Mouse (Mus musculus) CH12.LX (cell line): ENCODE data around the gene Fhl2. TPM values are rescaled to one million over a fixed set of nuclear protein-coding genes. Genes with fewer than 3 reads are reported as not detected.
A peak's percentile ranks its signal among the peaks of the same experiment; 100 is the strongest.

Source experiments
- DNase-seq: peaks from one replicate; pipeline ENCODE4 v3.0.0-alpha.2; 2013; ENCODE audit errors: extremely low read depth
- H3K27ac ChIP-seq: 2 replicates; pipeline ENCODE4 v1.5.1; 2012; ENCODE audit warnings: low read depth, mild to moderate bottlenecking, control low read depth, moderate library complexity; ENCODE audit not compliant: insufficient read depth
- H3K27me3 ChIP-seq: replicated peaks from 2 replicates; pipeline ENCODE3; 2012; ENCODE audit warnings: inconsistent platforms
- H3K36me3 ChIP-seq, 2 experiments: replicated peaks in 1 of 2; 2 replicates each; pipeline versions ENCODE3 to v1.6.1; 2012; ENCODE audit warnings: inconsistent platforms in 1 of 2, low read length in 1 of 2, mild to moderate bottlenecking in 1 of 2, mixed read lengths in 1 of 2, moderate library complexity in 1 of 2; ENCODE audit not compliant: control insufficient read depth in 1 of 2, insufficient read depth in 1 of 2
- H3K4me1 ChIP-seq, 2 experiments: 2 replicates each; pipeline ENCODE4 v1.6.1; 2012; ENCODE audit warnings: inconsistent platforms in 1 of 2, moderate library complexity in 1 of 2; ENCODE audit not compliant: insufficient read depth in 2 of 2, control insufficient read depth in 1 of 2
- H3K4me2 ChIP-seq: 2 replicates; pipeline ENCODE4 v1.6.1; 2012; ENCODE audit warnings: low read depth, mild to moderate bottlenecking, control low read depth; ENCODE audit not compliant: poor library complexity, insufficient read depth, severe bottlenecking
- H3K4me3 ChIP-seq, 3 experiments: fragments of 150-350 bp in 1 of 3; sonication (generic) in 1 of 3; replicated peaks in 1 of 3; 2 replicates each; pipeline versions ENCODE3 to v1.5.1; 2011 to 2012; ENCODE audit warnings: low read depth in 2 of 3, low read length in 2 of 3, mild to moderate bottlenecking in 2 of 3, moderate library complexity in 2 of 3, control low read depth in 1 of 3, improper control_type of control experiment in 1 of 3, inconsistent platforms in 1 of 3, mixed read lengths in 1 of 3; ENCODE audit not compliant: poor library complexity in 1 of 3
- H3K79me2 ChIP-seq: replicated peaks from 2 replicates; pipeline ENCODE4 v1.6.1; 2012; ENCODE audit warnings: mild to moderate bottlenecking, moderate library complexity; ENCODE audit not compliant: control insufficient read depth, poor library complexity, insufficient read depth, severe bottlenecking; ENCODE audit errors: extremely low read depth
- H3K9ac ChIP-seq: 2 replicates; pipeline ENCODE4 v1.6.1; 2012; ENCODE audit warnings: low read depth, mild to moderate bottlenecking, control low read depth, moderate library complexity; ENCODE audit not compliant: insufficient read depth
- H3K9me3 ChIP-seq: replicated peaks from 2 replicates; pipeline ENCODE3; 2012; ENCODE audit warnings: low read length, inconsistent platforms, mixed read lengths
- BHLHE40 ChIP-seq: IDR thresholded peaks from 2 replicates; pipeline ENCODE4 v1.6.1; 2011; ENCODE audit warnings: mild to moderate bottlenecking, low read depth, low read length, improper control_type of control experiment
- CTCF ChIP-seq, 2 experiments: IDR thresholded peaks in 1 of 2; conservative IDR thresholded peaks in 1 of 2; 2 replicates each; pipeline ENCODE4 v1.5.1; 2011 to 2012; ENCODE audit warnings: low read depth in 2 of 2, low read length in 2 of 2, improper control_type of control experiment in 1 of 2, inconsistent platforms in 1 of 2, mild to moderate bottlenecking in 1 of 2, moderate library complexity in 1 of 2
- ELF1 ChIP-seq: IDR thresholded peaks from 2 replicates; pipeline ENCODE4 v1.6.1; 2014; ENCODE audit warnings: low read depth, mild to moderate bottlenecking, inconsistent platforms, low read length, improper control_type of control experiment
- EP300 ChIP-seq: IDR thresholded peaks from 2 replicates; pipeline ENCODE4 v1.6.1; 2011; ENCODE audit warnings: low read length, improper control_type of control experiment
- GABPA ChIP-seq: IDR thresholded peaks from 2 replicates; pipeline ENCODE4 v1.6.1; 2012; ENCODE audit warnings: low read depth, low read length, improper control_type of control experiment, inconsistent platforms; ENCODE audit not compliant: insufficient replicate concordance
- IRF4 ChIP-seq: IDR thresholded peaks from 2 replicates; pipeline ENCODE4 v1.6.1; 2014; ENCODE audit warnings: low read depth, mild to moderate bottlenecking, inconsistent platforms, low read length, improper control_type of control experiment
- JUN ChIP-seq: IDR thresholded peaks from 2 replicates; pipeline ENCODE4 v1.6.1; 2011; ENCODE audit warnings: low read depth, mild to moderate bottlenecking, low read length, improper control_type of control experiment, moderate library complexity; ENCODE audit not compliant: insufficient read depth
- MAFK ChIP-seq: IDR thresholded peaks from 2 replicates; pipeline ENCODE4 v1.6.1; 2011; ENCODE audit warnings: low read length, improper control_type of control experiment; ENCODE audit not compliant: insufficient replicate concordance
- MEF2A ChIP-seq: IDR thresholded peaks from 2 replicates; pipeline ENCODE4 v1.6.1; 2014; ENCODE audit warnings: low read depth, mild to moderate bottlenecking, inconsistent platforms, low read length, improper control_type of control experiment, borderline replicate concordance
- MXI1 ChIP-seq: IDR thresholded peaks from 2 replicates; pipeline ENCODE4 v1.6.1; 2011; ENCODE audit warnings: mild to moderate bottlenecking, low read depth, low read length, improper control_type of control experiment
- MYC ChIP-seq: IDR thresholded peaks from 2 replicates; pipeline ENCODE4 v1.6.1; 2011; ENCODE audit warnings: low read depth, mild to moderate bottlenecking, improper control_type of control experiment, low read length
- NELFE ChIP-seq: IDR thresholded peaks from 2 replicates; pipeline ENCODE4 v1.6.1; 2011; ENCODE audit warnings: low read depth, low read length, improper control_type of control experiment
- POLR2A ChIP-seq: IDR thresholded peaks from 2 replicates; pipeline ENCODE4 v1.6.1; 2011; ENCODE audit warnings: low read depth, mild to moderate bottlenecking, improper control_type of control experiment, low read length
- POLR2AphosphoS2 ChIP-seq: IDR thresholded peaks from 2 replicates; pipeline ENCODE4 v1.6.1; 2011; ENCODE audit warnings: low read depth, low read length, improper control_type of control experiment
- RCOR1 ChIP-seq: conservative IDR thresholded peaks from 2 replicates; pipeline ENCODE4 v1.6.1; 2012; ENCODE audit warnings: low read depth, mild to moderate bottlenecking, inconsistent platforms, low read length, improper control_type of control experiment
- SMC3 ChIP-seq: IDR thresholded peaks from 2 replicates; pipeline ENCODE4 v1.6.1; 2011; ENCODE audit warnings: low read depth, low read length, improper control_type of control experiment
- TBP ChIP-seq: conservative IDR thresholded peaks from 2 replicates; pipeline ENCODE4 v1.6.1; 2011; ENCODE audit warnings: low read depth, low read length, improper control_type of control experiment
- TCF12 ChIP-seq: IDR thresholded peaks from 2 replicates; pipeline ENCODE4 v1.6.1; 2014; ENCODE audit warnings: low read depth, mild to moderate bottlenecking, inconsistent platforms, low read length, improper control_type of control experiment
- USF1 ChIP-seq: IDR thresholded peaks from 2 replicates; pipeline ENCODE4 v1.6.1; 2014; ENCODE audit warnings: low read depth, mild to moderate bottlenecking, inconsistent platforms, low read length, improper control_type of control experiment
- ZMIZ1 ChIP-seq: IDR thresholded peaks from 2 replicates; pipeline ENCODE4 v1.6.1; 2012; ENCODE audit warnings: low read depth, mild to moderate bottlenecking, inconsistent platforms, low read length, improper control_type of control experiment
- ZNF384 ChIP-seq: IDR thresholded peaks from 2 replicates; pipeline ENCODE4 v1.6.1; 2012; ENCODE audit warnings: low read depth, low read length, improper control_type of control experiment, inconsistent platforms
- dilution Hi-C: fragments of 300-500 bp; cut with MboI; formaldehyde crosslinking; loops from 2 replicates; pipeline ENCODE4 v1.14.3; 2020; ENCODE audit warnings: low sequenced_read_pairs; ENCODE audit not compliant: extremely low pct_unique_long_range_greater_than_20kb, extremely low pct_ligation_motif_present
- in situ Hi-C: fragments of 300-500 bp; cut with MboI; formaldehyde crosslinking; loops from 3 replicates; pipeline ENCODE4 v1.14.3; 2019; ENCODE audit warnings: low sequenced_read_pairs, low pct_ligation_motif_present, low pct_unique_long_range_greater_than_20kb, mixed read lengths
- polyA plus RNA-seq: library from polyadenylated mRNA; unstranded; fragments of >175 nt; gene quantifications from 2 replicates; pipeline ENCODE4 v1.2.1, GENCODE M21; 2012; ENCODE audit warnings: low read depth; ENCODE audit not compliant: insufficient read length
- total RNA-seq, 2 experiments: library from RNA; depleted of rRNA; stranded (reverse); fragments of 300-350 nt in 1 of 2; fragments of >200 nt in 1 of 2; gene quantifications; 2 replicates each; pipeline ENCODE4 v1.2.3; 2012 to 2014

The Fhl2 gene
- total and polyA plus RNA-seq, 3 experiments, result 0.13 to 0.21 (median 0.14) TPM

DNA sequence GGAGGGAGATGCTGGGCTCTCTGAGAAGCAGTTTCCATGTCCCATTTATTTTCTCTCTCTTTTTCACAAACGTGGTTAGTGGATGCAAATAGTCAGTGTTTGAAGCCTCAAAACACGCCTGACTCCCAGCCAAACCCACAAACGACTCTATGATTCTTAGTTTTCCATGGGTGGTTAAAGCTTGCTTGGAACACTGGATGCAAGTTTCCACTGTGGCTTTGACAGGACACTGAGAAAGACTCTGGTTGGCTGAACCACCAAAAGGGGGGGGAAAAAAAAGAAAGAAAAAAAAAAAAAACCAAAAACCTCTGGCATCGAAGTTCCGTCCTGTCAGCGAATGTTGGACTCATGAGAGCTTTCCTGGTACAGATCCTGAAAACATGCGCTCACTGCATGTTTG, 27.6 kb downstream of the Fhl2 start:
- H3K27me3 ChIP-seq, result no peaks in the 10 kb centered on the region
- in situ Hi-C loops (no loop called here), dilution Hi-C loops (no loop called here)
- DNase-seq, result peak; percentile 16
- no peaks in the 10 kb centered on the region for H3K79me2 ChIP-seq
- no peaks in the 10 kb centered on the region for H3K36me3 ChIP-seq
- no peak overlapping the region for H3K4me3 ChIP-seq
- peaks cover 6 to 17% of the 10 kb centered on the region in 2 experiments for H3K4me1 ChIP-seq
- peak overlapping the region; percentile 46; the same call in 1 of the 2 replicates for H3K4me2 ChIP-seq
- no peak overlapping the region for H3K9ac ChIP-seq
- no peak overlapping the region for H3K27ac ChIP-seq
- H3K9me3 ChIP-seq, result no peaks in the 10 kb centered on the region
- peak; percentile 64 for TF ChIP-seq ZNF384
- TF ChIP-seq MAFK, result no peak
- TF ChIP-seq BHLHE40, result 0 out of 2 replicates have a peak, but pooled peaks have one; percentile 13
- TF ChIP-seq EP300, result peak; percentile 24; the same call in 1 of the 2 replicates
- peak; percentile 11 for TF ChIP-seq IRF4

DNA sequence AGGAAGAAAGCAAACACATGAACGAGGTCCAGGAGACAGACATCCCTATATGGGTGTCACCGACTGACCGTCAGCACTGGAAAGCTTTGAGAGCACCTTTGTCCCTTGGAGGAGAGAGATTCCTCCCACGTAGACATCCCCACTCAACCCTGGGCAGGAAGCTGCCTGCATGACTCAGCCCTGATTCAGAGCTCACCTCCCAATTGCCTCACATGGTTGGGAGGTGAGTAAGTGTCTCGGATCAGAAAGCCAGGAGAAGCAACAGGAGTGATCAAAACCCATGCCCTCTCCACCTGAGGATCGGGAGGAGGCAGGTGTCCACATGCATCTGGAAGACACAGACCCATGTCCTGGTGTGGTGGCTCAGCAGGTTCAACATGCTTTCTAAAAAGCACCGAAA, 28.2 kb downstream of the Fhl2 start:
- dilution Hi-C loops, result no loop called here
- peaks cover 1% of the 10 kb centered on the region for H3K9me3 ChIP-seq

DNA sequence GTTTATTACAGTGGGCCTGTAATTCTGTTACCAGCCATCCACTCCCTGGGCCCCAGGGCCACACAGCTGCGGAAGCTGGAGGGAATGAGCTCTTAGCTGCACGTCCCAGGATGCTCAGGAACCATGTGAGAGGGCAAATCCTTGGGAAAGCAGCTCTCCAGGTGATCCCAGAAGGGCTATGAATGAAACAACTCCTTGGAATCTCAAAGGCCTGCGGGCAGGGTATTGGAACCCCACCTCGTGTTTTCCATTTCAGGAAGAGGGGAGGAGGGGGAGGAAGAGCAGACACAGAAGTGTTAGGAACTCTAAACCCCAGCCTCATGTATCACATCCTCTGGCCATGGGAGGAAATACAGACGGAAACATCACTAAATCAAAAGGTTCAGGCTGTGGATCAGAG, 28.8 kb downstream of the Fhl2 start:
- no peak overlapping the region for H3K4me2 ChIP-seq
- H3K79me2 ChIP-seq, result no peaks in the 10 kb centered on the region
- no peak overlapping the region for H3K4me3 ChIP-seq
- no peak for DNase-seq
- H3K27ac ChIP-seq, result no peak overlapping the region
- in situ Hi-C loops, result no loop called here
- H3K9ac ChIP-seq, result no peak overlapping the region
- TF ChIP-seq JUN (no peak), TBP (no peak), CTCF (conservative IDR thresholded peaks at IDR 0.05 in 1 of 2, IDR thresholded peaks at IDR 0.05 in 1 of 2; ENCODE audit: low read depth in 2 of 2, low read length in 2 of 2) (no peak), ELF1 (no peak), POLR2AphosphoS2 (no peak)
- TF ChIP-seq, all 38 proteins: peak for 0
- dilution Hi-C loops, result no loop called here
- no peaks in the 10 kb centered on the region for H3K36me3 ChIP-seq
- H3K27me3 ChIP-seq, result no peaks in the 10 kb centered on the region
- H3K4me1 ChIP-seq, result peaks cover 6 to 17% of the 10 kb centered on the region in 2 experiments
- peaks cover 1% of the 10 kb centered on the region for H3K9me3 ChIP-seq

More for the DNA sequence above, 28.2 kb downstream of the Fhl2 start:
- Histone ChIP-seq H3K4me1 (peaks cover 6 to 17% of the 10 kb centered on the region in 2 experiments), H3K9ac (no peak overlapping the region), H3K27ac (no peak overlapping the region), H3K4me3 (no peak overlapping the region), H3K36me3 (no peaks in the 10 kb centered on the region), H3K79me2 (no peaks in the 10 kb centered on the region), H3K4me2 (peak overlapping the region; percentile 46; the same call in 1 of the 2 replicates), H3K27me3 (no peaks in the 10 kb centered on the region)
- no peak for DNase-seq
- in situ Hi-C loops, result no loop called here
- TF ChIP-seq ZMIZ1 (no peak), POLR2AphosphoS2 (no peak), GABPA (no peak), TCF12 (no peak; the same call in 1 of the 2 replicates), POLR2A (no peak), IRF4 (no peak), JUN (no peak), EP300 (no peak), BHLHE40 (no peak), MAFK (no peak), MEF2A (0 out of 2 replicates have a peak, but pooled peaks have one; percentile 4), MXI1 (peak; percentile 51; the same call in 1 of the 2 replicates), MYC (no peak), SMC3 (no peak), RCOR1 (no peak), NELFE (no peak), USF1 (no peak), CTCF (conservative IDR thresholded peaks at IDR 0.05 in 1 of 2, IDR thresholded peaks at IDR 0.05 in 1 of 2; ENCODE audit: low read depth in 2 of 2, low read length in 2 of 2) (no peak)
